Mouse (Mus musculus) left cerebral cortex, adult 6 months (tissue): ENCODE data around the gene Tmbim6. TPM values are rescaled to one million over a fixed set of nuclear protein-coding genes. Genes with fewer than 3 reads are reported as not detected.

Experiments
- long read RNA-seq, 2 experiments: library from polyadenylated mRNA; unstranded; transcript quantifications; one replicate each; pipeline ENCODE4 v2.0.0; 2019 to 2020
- polyA plus RNA-seq: library from polyadenylated mRNA; unstranded; fragments of <200 nt; fragmentation: Nextera tagmentation; gene quantifications from 2 replicates; pipeline ENCODE4 v1.2.3, GENCODE M21; 2021

The Tmbim6 gene
- 159 and 166 TPM in 2 replicates for polyA plus RNA-seq
- long read RNA-seq, experiment 1, transcript Tmbim6-204 (4 exons, 852 nt) = minor isoform, 11 of 1,174 reads
- long read RNA-seq, experiment 1, transcript Tmbim6-202 (10 exons, 944 nt) = minor isoform, 154 of 1,174 reads
- long read RNA-seq, experiment 1, transcript Tmbim6-210 (8 exons, 577 nt) = minor isoform, 10 of 1,174 reads
- long read RNA-seq, experiment 1, transcript Tmbim6-201 (10 exons, 2,452 nt) = major isoform, 845 of 1,174 reads
- long read RNA-seq, experiment 1, partial matches to known transcripts = 89 of 1,174 reads
- long read RNA-seq, experiment 1, other reads (novel, unspliced or antisense) = 53 of 1,174 reads
- long read RNA-seq, experiment 2, transcript Tmbim6-204 (4 exons, 852 nt) = minor isoform, 9 of 296 reads
- long read RNA-seq, experiment 2, transcript Tmbim6-201 (10 exons, 2,452 nt) = major isoform, 88 of 296 reads
- long read RNA-seq, experiment 2, transcript Tmbim6-202 (10 exons, 944 nt) = minor isoform, 21 of 296 reads
- long read RNA-seq, experiment 2, partial matches to known transcripts = 170 of 296 reads
- long read RNA-seq, experiment 2, other reads (novel, unspliced or antisense) = 5 of 296 reads

GRCm38 (mm10) chr15:99392486-99393385, at the start of gene Tmbim6:
Gene Tmbim6, plus strand, starts transcription at chr15:99392882.

GRCm38 (mm10) chr15:99370259-99370691, 22.4 kb upstream of the Tmbim6 start, which contains the start of gene Fmnl3:
Gene Fmnl3, minus strand, starts transcription at chr15:99370482.

GRCm38 (mm10) chr15:99457606-99458401, 65.1 kb downstream of the Tmbim6 start, which contains the start of gene Nckap5l:
Gene Nckap5l, minus strand, starts transcription at chr15:99457748.

Other genes starting within 250 kb of the Tmbim6 start
- gene Kcnh3, start 168.0 kb upstream of the Tmbim6 start, polyA plus RNA-seq = 14.3 and 20.8 TPM in 2 replicates
- 105 and 138 TPM in 2 replicates for gene Mcrs1, start 140.9 kb upstream of the Tmbim6 start, polyA plus RNA-seq
- 24.3 and 37.1 TPM in 2 replicates for gene Prpf40b, start 97.8 kb upstream of the Tmbim6 start, polyA plus RNA-seq
- 0.20 and 0.36 TPM in 2 replicates for gene Fam186b, start 97.0 kb upstream of the Tmbim6 start, polyA plus RNA-seq
- 0.59 and 2.3 TPM in 2 replicates for gene Fmnl3, start 22.4 kb upstream of the Tmbim6 start, polyA plus RNA-seq
- 1.0 and 3.0 TPM in 2 replicates for gene Nckap5l, start 64.9 kb downstream of the Tmbim6 start, polyA plus RNA-seq
- 6.0 and 8.9 TPM in 2 replicates for gene Bcdin3d, start 81.8 kb downstream of the Tmbim6 start, polyA plus RNA-seq
- 202 and 292 TPM in 2 replicates for gene Faim2, start 135.3 kb downstream of the Tmbim6 start, polyA plus RNA-seq
- 0.10 and 0.23 TPM in 2 replicates for gene Aqp2, start 186.2 kb downstream of the Tmbim6 start, polyA plus RNA-seq
- 0.34 and 0.84 TPM in 2 replicates for gene Aqp5, start 197.9 kb downstream of the Tmbim6 start, polyA plus RNA-seq
- 0.44 TPM in 1 of 2 replicates, not detected in the other for gene Aqp6, start 208.5 kb downstream of the Tmbim6 start, polyA plus RNA-seq